Mouse (Mus musculus) testis, adult 2 months (tissue): Measurements from ENCODE around the gene Myl4. TPM values are rescaled to one million over a fixed set of nuclear protein-coding genes. Genes with fewer than 3 reads are reported as not detected.

ENCODE experiments used
- H3K27ac ChIP-seq: fragments of 200-500 bp; 2 replicates; pipeline ENCODE4 v1.5.1; 2012; ENCODE audit warnings: low read depth, low read length; ENCODE audit not compliant: control insufficient read depth, insufficient read depth
- H3K27me3 ChIP-seq: fragments of 200-500 bp; 2 replicates; pipeline ENCODE4 v1.6.1; 2012; ENCODE audit warnings: mild to moderate bottlenecking, low read length, moderate library complexity; ENCODE audit not compliant: control insufficient read depth, insufficient read depth
- H3K36me3 ChIP-seq: fragments of 200-500 bp; 2 replicates; pipeline ENCODE4 v1.6.1; 2012; ENCODE audit warnings: mild to moderate bottlenecking, low read length; ENCODE audit not compliant: control insufficient read depth, insufficient read depth
- H3K4me1 ChIP-seq: fragments of 200-500 bp; 2 replicates; pipeline ENCODE4 v1.6.1; 2012; ENCODE audit warnings: low read length; ENCODE audit not compliant: control insufficient read depth, insufficient read depth
- H3K4me3 ChIP-seq: fragments of 200-500 bp; 2 replicates; pipeline ENCODE4 v1.5.1; 2012; ENCODE audit warnings: low read depth, mild to moderate bottlenecking, low read length, moderate library complexity, mixed read lengths; ENCODE audit not compliant: control insufficient read depth
- CTCF ChIP-seq: fragments of 200-500 bp; IDR thresholded peaks from 2 replicates; pipeline ENCODE4 v1.5.1; 2012; ENCODE audit warnings: low read depth, mild to moderate bottlenecking, inconsistent platforms, low read length, moderate library complexity; ENCODE audit not compliant: control insufficient read depth, insufficient read depth, insufficient replicate concordance
- POLR2A ChIP-seq: fragments of 200-500 bp; IDR thresholded peaks from 2 replicates; pipeline ENCODE4 v1.6.1; 2012; ENCODE audit warnings: low read depth, mild to moderate bottlenecking, inconsistent platforms, low read length, moderate library complexity; ENCODE audit not compliant: control insufficient read depth
- polyA plus RNA-seq: library from polyadenylated mRNA; depleted of rRNA; stranded (reverse); fragments of >200 nt; gene quantifications from 2 replicates; pipeline ENCODE4 v1.2.3, GENCODE M21; 2012

Gene Myl4
- polyA plus RNA-seq, 1 experiment, result 57.4 TPM

DNA sequence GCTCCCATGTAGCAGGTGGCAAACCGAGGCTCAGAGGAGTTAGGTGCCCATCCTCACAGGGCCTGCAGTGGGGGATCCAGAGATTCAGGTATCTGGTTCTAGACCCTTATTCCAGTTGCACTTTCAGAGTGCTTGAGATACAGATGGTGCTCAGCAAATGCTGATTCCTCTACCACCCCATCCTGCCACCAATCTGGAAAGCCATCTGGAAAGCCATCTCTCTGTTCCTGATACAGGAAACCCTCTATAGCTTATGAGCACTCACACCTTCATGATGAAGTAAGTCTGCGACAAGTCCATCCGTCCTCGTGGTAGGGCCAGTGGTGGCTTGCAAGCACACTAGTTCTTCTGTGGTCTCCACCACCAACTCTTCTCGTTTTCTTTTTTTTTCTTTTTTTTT, 30.1 kb downstream of the Myl4 start:
- H3K4me1 ChIP-seq, result peaks cover 3% of the 10 kb centered on the region
- TF ChIP-seq POLR2A, result no peak
- no peak for TF ChIP-seq CTCF
- no peak overlapping the region for H3K27ac ChIP-seq
- no peaks in the 10 kb centered on the region for H3K36me3 ChIP-seq
- no peak overlapping the region for H3K4me3 ChIP-seq
- no peaks in the 10 kb centered on the region for H3K27me3 ChIP-seq

DNA sequence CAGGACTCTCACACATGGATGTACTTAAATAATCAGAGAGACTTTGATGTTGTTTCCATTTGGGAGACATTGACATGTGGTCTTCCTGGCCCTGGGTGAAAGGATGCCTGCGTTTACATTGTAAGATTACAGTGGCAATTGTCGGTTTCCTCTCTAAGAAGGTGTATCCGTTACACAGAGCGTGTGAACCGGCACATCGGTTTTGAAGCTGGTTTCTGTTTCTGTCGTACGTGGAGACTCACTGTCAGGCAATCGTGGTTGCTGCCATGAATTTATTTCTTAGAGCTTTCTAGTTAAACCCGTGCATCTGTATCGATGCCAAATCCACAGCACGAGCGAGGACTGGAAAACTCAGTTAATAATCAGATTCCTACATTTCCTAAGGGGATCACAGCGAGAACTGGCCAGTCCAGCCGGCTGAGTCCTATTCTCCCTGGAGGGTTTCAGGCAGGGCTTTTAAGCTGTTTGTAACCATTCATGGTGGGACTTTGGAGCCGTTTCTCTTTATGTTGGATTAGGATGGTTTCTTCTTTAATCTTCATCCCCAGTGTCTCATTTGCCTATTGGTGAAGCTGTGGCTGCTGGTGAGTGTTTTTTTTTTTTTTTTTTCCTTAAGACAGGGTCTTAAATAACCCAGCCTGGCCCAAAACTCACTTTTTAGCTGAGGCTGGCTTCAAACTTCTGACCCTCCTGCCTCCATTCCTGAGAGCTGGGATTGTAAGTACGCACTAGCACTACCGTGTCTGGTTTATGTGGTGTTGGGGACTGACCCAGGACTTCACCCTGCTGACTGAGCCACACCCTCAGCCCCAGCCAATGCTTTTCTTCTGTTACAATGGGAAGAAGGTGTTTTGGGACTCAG, 31.2 kb downstream of the Myl4 start:
- H3K27ac ChIP-seq, result no peak overlapping the region
- H3K27me3 ChIP-seq, result no peaks in the 10 kb centered on the region
- H3K4me3 ChIP-seq, result no peak overlapping the region
- TF ChIP-seq CTCF (no peak), POLR2A (no peak)
- H3K4me1 ChIP-seq, result peaks cover 3% of the 10 kb centered on the region
- H3K36me3 ChIP-seq, result no peaks in the 10 kb centered on the region

DNA sequence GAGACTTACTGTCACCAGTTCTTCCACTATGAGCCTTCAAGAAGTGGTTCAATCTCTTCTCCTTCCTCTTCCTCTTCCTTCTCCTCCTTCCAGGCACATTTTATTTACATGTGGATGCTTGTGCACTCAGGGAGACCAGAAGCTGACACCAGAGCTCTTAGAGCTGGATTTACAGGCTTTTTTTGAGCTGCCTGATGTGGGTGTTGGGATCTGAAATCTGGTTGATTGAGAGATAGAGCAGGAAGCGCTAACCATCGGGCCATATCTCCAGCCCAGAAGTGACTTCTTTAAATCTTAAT, 31.8 kb downstream of the Myl4 start:
- no peak overlapping the region for H3K27ac ChIP-seq
- no peak overlapping the region for H3K4me3 ChIP-seq
- H3K27me3 ChIP-seq, result no peaks in the 10 kb centered on the region
- H3K36me3 ChIP-seq, result no peaks in the 10 kb centered on the region
- H3K4me1 ChIP-seq, result peaks cover 3% of the 10 kb centered on the region
- TF ChIP-seq POLR2A (no peak), CTCF (no peak)

DNA sequence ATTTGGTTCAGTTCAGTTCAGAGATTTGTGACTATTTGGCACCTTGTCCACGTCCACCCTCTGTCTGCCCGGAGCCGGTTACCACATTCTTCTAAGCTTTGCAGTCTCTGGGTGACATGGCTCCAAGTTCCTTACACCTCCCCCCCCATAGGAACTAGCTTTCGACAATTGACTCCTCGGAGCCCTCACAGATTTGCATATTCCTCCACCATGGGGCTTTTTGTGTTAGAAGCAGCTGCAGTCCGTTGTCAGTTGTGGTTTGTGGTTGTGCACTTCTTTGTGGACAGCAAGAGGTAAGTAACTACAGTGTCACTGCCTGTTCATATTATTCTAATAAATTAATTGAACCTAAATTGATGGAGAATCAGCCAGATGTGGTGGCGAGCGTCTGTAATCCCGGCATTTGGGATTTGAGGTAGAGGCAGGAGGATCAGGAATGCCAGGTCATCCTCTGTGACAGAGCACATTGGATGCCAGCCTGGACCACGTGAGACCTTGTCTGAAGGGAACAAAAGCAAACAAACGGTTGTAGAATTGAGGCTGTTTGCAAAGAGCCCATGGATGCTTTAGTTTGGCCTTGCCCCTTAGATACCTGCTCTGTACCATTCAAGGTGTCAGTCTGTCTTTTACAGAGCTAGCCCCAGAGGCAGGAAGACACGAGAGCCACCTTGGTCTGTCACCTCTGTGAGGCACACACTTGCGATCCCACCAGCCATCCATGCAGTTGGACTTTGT, 32.3 kb downstream of the Myl4 start:
- no peak overlapping the region for H3K27ac ChIP-seq
- no peaks in the 10 kb centered on the region for H3K27me3 ChIP-seq
- peaks cover 3% of the 10 kb centered on the region for H3K4me1 ChIP-seq
- no peaks in the 10 kb centered on the region for H3K36me3 ChIP-seq
- no peak for TF ChIP-seq POLR2A
- no peak for TF ChIP-seq CTCF
- H3K4me3 ChIP-seq, result no peak overlapping the region

DNA sequence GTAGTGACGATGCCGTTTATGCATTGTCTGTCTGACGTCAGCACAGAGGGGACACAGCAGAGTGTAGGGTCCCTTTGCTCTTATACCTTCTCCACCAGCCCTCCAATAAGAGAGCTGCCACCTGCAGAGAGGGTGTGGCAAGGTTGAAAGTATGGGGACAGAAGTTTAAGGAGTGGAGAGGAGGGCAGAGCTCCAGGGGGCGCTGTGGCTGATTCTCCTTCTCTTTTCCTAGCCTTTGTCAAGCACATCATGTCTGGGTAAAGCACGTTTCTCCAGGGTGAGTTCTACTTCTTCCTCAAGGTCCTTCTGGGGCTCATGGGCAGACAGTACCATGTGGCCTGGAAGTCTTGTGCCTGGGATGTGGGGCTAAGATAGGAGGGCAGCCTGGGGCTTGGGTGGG, 35.0 kb downstream of the Myl4 start:
- Histone ChIP-seq H3K4me3 (no peak overlapping the region), H3K4me1 (no peaks in the 10 kb centered on the region; the same call in none of the 2 replicates), H3K36me3 (no peaks in the 10 kb centered on the region), H3K27me3 (no peaks in the 10 kb centered on the region), H3K27ac (no peak overlapping the region)
- TF ChIP-seq POLR2A, result no peak
- peak; percentile 2; the same call in 1 of the 2 replicates for TF ChIP-seq CTCF

DNA sequence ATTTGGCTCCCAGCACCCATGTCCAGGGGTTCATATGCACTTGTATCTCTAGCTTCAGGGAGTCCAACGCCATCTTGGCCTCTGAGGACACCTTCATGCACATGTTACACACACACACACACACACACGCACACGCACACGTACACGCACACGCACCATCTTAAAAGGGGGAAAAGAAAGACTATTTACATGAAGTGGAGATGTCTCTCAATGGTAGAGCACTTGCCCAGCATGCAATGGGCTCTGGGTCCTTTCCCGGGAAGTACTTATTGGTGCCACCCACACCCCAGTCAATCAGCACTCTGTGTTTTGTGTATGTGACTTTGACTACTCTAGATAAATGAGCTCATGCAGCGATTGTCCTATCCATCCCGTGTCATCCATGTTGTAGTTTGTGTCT, 37.4 kb downstream of the Myl4 start:
- Histone ChIP-seq H3K4me3 (no peak overlapping the region), H3K27ac (no peak overlapping the region), H3K4me1 (peaks cover 2% of the 10 kb centered on the region), H3K36me3 (no peaks in the 10 kb centered on the region), H3K27me3 (no peaks in the 10 kb centered on the region)
- TF ChIP-seq POLR2A, result no peak
- no peak for TF ChIP-seq CTCF

DNA sequence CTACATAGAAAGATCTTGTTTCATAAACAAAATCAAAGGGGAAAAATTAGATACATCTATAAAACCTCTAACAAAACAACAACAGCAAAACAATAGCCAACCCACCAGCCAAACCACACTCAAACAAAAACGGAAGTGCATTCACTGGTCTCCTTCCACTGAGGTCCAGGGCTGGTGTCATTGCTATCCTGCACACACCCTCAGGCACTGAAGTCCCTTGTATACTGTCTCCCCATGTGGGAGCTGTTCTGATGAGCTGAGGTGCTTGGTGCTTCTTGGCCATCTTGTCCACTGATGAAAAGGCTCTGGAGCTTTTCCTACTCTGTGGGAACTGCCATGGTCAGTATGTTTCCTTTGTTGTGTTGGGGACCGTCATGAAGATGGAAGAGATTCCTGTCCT, 38.0 kb downstream of the Myl4 start:
- no peak overlapping the region for H3K27ac ChIP-seq
- TF ChIP-seq POLR2A, result no peak
- no peak for TF ChIP-seq CTCF
- no peaks in the 10 kb centered on the region for H3K27me3 ChIP-seq
- peaks cover 2% of the 10 kb centered on the region for H3K4me1 ChIP-seq
- H3K4me3 ChIP-seq, result no peak overlapping the region
- H3K36me3 ChIP-seq, result no peaks in the 10 kb centered on the region

DNA sequence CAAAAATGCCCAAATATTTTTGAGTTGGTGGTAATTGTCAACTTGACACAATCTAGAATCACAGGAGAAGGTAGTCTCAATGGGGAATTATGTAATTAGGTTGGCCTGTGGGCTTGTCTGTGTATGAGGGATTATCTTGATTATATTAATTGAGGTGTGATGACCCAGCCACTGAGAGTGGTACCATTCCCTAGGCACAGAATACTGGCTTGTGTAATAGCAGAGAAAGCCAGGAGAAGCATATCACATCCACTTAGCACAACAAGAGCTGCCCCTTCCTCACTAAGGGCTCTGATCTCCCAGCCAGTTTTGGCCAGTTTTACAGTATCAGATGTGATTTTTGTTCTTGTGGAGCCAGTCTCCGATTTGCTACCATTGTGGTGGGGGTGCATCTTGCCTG, 39.1 kb downstream of the Myl4 start:
- H3K27me3 ChIP-seq, result no peaks in the 10 kb centered on the region
- H3K4me1 ChIP-seq, result peaks cover 2% of the 10 kb centered on the region
- no peak overlapping the region for H3K4me3 ChIP-seq
- no peaks in the 10 kb centered on the region for H3K36me3 ChIP-seq
- H3K27ac ChIP-seq, result no peak overlapping the region
- no peak for TF ChIP-seq CTCF
- TF ChIP-seq POLR2A, result no peak
